Mouse (Mus musculus) liver, postnatal 0 days (tissue): ENCODE measurements around the gene Ypel2. TPM values are rescaled to one million over a fixed set of nuclear protein-coding genes. Genes with fewer than 3 reads are reported as not detected.

Experiments used
- ATAC-seq: fragments of 200-750 bp; cut with Nextera tagmentation; 2 replicates; pipeline ENCODE4 v1.8.0; 2017; ENCODE audit warnings: mild to moderate bottlenecking, moderate library complexity
- DNase-seq: peaks from one replicate; pipeline ENCODE4 v3.0.0-alpha.2; 2016
- H3K27ac ChIP-seq: fragments of 300-500 bp; sonication (generic); 2 replicates; pipeline ENCODE4 v1.5.1; 2014; ENCODE audit warnings: antibody characterized with exemption, moderate library complexity, mild to moderate bottlenecking, low read depth
- H3K27me3 ChIP-seq: fragments of 300-500 bp; sonication (generic); 2 replicates; pipeline ENCODE4 v1.6.1; 2014; ENCODE audit warnings: low read length, control low read depth, mixed read lengths; ENCODE audit not compliant: insufficient read depth
- H3K36me3 ChIP-seq: fragments of 300-500 bp; sonication (generic); replicated peaks from 2 replicates; pipeline ENCODE4 v1.6.1; 2014; ENCODE audit warnings: mild to moderate bottlenecking, control low read depth, low read length, moderate library complexity, mixed read lengths; ENCODE audit not compliant: insufficient read depth
- H3K4me1 ChIP-seq: fragments of 300-500 bp; sonication (generic); 2 replicates; pipeline ENCODE4 v1.6.1; 2014; ENCODE audit warnings: antibody characterized with exemption, mild to moderate bottlenecking, control low read depth; ENCODE audit not compliant: insufficient read depth
- H3K4me2 ChIP-seq: fragments of 300-500 bp; sonication (generic); 2 replicates; pipeline ENCODE4 v1.6.1; 2014; ENCODE audit warnings: low read depth, mild to moderate bottlenecking, low read length, moderate library complexity, mixed read lengths
- H3K4me3 ChIP-seq: fragments of 300-500 bp; sonication (generic); 2 replicates; pipeline ENCODE4 v1.5.1; 2014; ENCODE audit warnings: low read depth, low read length
- H3K9ac ChIP-seq: fragments of 300-500 bp; sonication (generic); replicated peaks from 2 replicates; pipeline ENCODE4 v1.6.1; 2014; ENCODE audit warnings: mild to moderate bottlenecking, moderate library complexity
- H3K9me3 ChIP-seq: fragments of 300-500 bp; sonication (generic); 2 replicates; pipeline ENCODE4 v1.6.1; 2016; ENCODE audit warnings: mild to moderate bottlenecking, control low read depth, low read length, mixed read lengths
- CTCF ChIP-seq: sonication (generic); IDR thresholded peaks from 2 replicates; pipeline ENCODE4 v1.5.1; 2016; ENCODE audit warnings: antibody characterized with exemption, low read depth
- EP300 ChIP-seq: IDR thresholded peaks from 2 replicates; pipeline ENCODE4 v1.6.1; 2016; ENCODE audit warnings: antibody characterized with exemption, low read depth, mild to moderate bottlenecking
- WGBS: fragments of 180-500 bp; shearing (Covaris S2); extraction: QIAGEN DNeasy Blood & Tissue Kit; methylation state at CpG from one replicate; pipeline ENCODE4 v1.1.7; 2014; ENCODE audit not compliant: insufficient replicate concordance; 5-methylcytosine and 5-hydroxymethylcytosine counted together
- polyA plus RNA-seq: library from polyadenylated mRNA; unstranded; fragments of >200 nt; fragmentation: Nextera tagmentation; extraction: Ambion mirVana; gene quantifications from 2 replicates; pipeline ENCODE4 v1.2.1, GENCODE M21; 2015

Ypel2 gene
- polyA plus RNA-seq, 1 experiment from 2014 or later = 2.1 TPM

DNA sequence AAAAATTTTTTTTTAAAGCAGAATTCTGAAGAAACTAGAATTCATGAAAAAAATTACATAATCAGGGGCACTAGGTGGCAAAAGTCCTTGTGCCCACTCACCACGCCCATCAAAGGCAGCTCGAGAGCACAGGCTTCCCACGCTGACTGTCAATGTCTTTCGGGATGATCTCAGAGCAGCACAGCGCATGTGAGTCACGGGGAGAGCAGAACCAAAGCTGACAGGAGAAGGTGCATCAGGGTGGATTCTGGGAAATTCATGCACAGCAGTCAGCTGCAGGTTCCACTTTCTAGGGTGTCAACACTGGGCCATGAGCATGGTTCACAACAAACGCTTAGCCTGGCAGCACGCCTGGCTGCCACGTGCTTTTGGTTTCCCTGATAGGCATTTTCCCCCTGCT, 79.2 kb downstream of the Ypel2 start:
- Histone ChIP-seq H3K4me2 (no peak overlapping the region), H3K4me3 (no peak overlapping the region), H3K9me3 (no peaks in the 10 kb centered on the region), H3K4me1 (peaks cover 4% of the 10 kb centered on the region; the same call in 1 of the 2 replicates), H3K9ac (no peak overlapping the region), H3K36me3 (no peaks in the 10 kb centered on the region), H3K27me3 (no peaks in the 10 kb centered on the region), H3K27ac (no peak overlapping the region)
- ATAC-seq (no peak), DNase-seq (no peak)
- 75% methylated on average over 9 of the region's 9 CpGs for WGBS
- TF ChIP-seq CTCF = no peak
- TF ChIP-seq EP300 = no peak

GRCm38 (mm10) chr11:86910244-86910643, 83.3 kb downstream of the Ypel2 start:
- DNase-seq = no peak
- ATAC-seq = no peak
- no peaks in the 10 kb centered on the region for H3K9me3 ChIP-seq
- TF ChIP-seq CTCF = no peak
- TF ChIP-seq EP300 = no peak
- H3K36me3 ChIP-seq = no peaks in the 10 kb centered on the region
- no peaks in the 10 kb centered on the region for H3K27me3 ChIP-seq
- WGBS = 52% methylated on average over 4 of the region's 4 CpGs
- H3K4me3 ChIP-seq = no peak overlapping the region
- H3K4me2 ChIP-seq = no peak overlapping the region
- peaks cover 9% of the 10 kb centered on the region for H3K4me1 ChIP-seq
- H3K9ac ChIP-seq = no peak overlapping the region
- H3K27ac ChIP-seq = no peak overlapping the region

DNA sequence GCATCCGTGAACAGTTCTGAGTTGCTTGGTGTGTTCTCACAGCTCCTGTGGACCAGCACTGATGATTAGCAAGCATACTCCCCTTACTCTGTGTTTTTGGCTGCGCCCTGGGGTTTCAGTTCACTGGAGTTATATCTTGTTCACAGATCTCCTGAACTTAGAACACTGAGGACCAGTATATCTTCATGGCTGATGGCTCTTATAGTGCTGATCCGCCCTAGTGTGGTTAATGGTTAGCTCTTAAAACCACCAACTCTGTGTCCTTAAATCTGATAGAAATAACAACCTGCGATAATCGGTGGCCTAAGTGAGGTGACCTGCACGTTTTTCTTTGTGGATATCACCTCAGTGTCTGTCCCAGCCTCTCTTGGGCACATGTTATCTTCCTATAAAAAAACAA, 84.5 kb downstream of the Ypel2 start:
- ATAC-seq = no peak
- H3K4me1 ChIP-seq = peaks cover 9% of the 10 kb centered on the region
- no peaks in the 10 kb centered on the region for H3K9me3 ChIP-seq
- H3K4me3 ChIP-seq = no peak overlapping the region
- TF ChIP-seq CTCF (no peak), EP300 (no peak)
- no peak overlapping the region for H3K4me2 ChIP-seq
- no peaks in the 10 kb centered on the region for H3K27me3 ChIP-seq
- H3K36me3 ChIP-seq = no peaks in the 10 kb centered on the region
- no peak for DNase-seq
- no peak overlapping the region for H3K9ac ChIP-seq
- no peak overlapping the region for H3K27ac ChIP-seq
- 55% methylated on average over 6 of the region's 6 CpGs for WGBS

DNA sequence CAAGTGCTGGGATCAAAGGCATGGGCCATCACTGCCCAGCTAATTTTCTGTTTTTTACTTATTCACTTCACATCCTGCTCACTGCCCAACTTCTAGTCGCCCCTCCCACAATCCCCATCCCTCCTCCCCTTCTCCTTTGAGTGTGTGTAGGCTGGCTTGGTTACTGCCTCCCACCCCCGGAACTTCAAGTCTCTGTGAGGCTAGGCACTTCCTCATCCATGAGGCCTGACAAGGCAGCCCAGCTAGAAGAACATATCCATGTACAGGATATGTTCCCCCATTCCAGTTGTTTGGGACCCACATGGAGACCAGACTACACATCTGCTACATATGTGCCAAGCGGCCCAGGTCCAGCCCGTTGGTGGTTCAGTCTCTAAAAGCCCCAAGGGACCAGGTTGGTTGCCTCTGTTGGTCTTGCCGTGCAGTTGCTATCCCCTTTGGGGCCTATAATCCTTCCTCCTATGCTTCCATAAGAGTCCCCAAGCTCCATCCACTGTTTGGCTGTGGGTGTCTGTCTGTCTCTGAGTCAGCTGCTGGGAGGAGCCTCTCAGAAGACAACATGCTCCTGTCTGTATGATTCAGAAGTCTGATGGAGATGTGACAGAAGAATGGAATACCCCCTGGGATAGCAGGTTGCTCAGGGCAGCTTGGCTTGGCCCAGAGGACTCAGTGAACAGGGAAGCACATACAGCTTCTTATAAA, 85.5 kb downstream of the Ypel2 start:
- Histone ChIP-seq H3K4me3 (no peak overlapping the region), H3K36me3 (no peaks in the 10 kb centered on the region), H3K27ac (no peak overlapping the region), H3K9me3 (no peaks in the 10 kb centered on the region), H3K4me1 (peaks cover 9% of the 10 kb centered on the region), H3K27me3 (no peaks in the 10 kb centered on the region), H3K9ac (no peak overlapping the region), H3K4me2 (no peak overlapping the region)
- 50% methylated on average over 5 of the region's 5 CpGs for WGBS
- DNase-seq = peak; percentile 41
- TF ChIP-seq EP300 = 0 out of 2 replicates have a peak, but pooled peaks have one; percentile 13
- no peak for TF ChIP-seq CTCF
- peak; percentile 43; the same call in 1 of the 2 replicates for ATAC-seq

DNA sequence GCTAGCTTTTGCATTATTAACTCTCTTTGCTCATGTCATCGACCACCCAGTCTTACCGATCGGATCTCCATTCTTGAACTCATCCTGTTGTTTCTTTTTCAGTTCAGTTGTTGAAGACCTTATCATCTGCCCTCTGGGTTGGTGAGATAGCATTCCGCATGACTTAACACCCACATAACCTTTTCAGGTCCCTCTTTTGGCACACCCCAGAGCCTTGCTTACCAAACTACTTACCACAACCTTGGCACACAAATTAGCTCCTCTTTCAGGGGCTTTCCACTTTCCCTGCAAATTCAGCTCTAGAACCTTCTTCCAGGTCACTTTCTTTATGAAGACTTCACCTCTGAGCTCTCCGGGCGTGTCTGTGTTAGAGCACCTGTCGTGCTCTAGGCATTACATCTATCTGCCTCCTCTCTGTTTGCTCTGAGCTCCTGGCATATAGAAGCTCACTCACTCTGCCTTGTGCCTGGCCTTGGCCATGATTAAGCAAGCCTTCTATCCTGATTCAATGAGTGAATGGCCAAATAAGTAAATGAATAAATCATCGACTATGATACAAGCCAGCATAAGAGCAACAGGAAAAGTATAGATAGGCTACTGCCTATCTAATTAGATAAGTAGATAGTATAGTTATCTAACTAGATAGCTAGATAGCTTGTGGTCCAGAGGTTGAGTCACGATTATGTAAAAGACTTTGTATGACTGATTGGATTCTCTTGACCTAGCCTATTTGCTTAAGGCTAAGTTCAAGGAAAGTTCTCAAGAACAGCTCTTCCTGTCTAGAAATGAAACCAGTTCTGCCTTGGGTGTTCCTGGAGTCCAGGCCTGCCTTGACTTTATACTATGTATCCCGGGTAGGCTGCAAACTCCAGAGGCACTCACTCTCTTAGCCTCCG, 86.5 kb downstream of the Ypel2 start:
- H3K36me3 ChIP-seq = no peaks in the 10 kb centered on the region
- TF ChIP-seq CTCF (no peak), EP300 (no peak)
- H3K9ac ChIP-seq = no peak overlapping the region
- WGBS = 73% methylated on average over 11 of the region's 11 CpGs
- no peak for DNase-seq
- ATAC-seq = no peak
- no peak overlapping the region for H3K4me2 ChIP-seq
- no peaks in the 10 kb centered on the region for H3K27me3 ChIP-seq
- H3K4me3 ChIP-seq = no peak overlapping the region
- H3K4me1 ChIP-seq = peaks cover 9% of the 10 kb centered on the region
- H3K9me3 ChIP-seq = no peaks in the 10 kb centered on the region
- H3K27ac ChIP-seq = no peak overlapping the region

DNA sequence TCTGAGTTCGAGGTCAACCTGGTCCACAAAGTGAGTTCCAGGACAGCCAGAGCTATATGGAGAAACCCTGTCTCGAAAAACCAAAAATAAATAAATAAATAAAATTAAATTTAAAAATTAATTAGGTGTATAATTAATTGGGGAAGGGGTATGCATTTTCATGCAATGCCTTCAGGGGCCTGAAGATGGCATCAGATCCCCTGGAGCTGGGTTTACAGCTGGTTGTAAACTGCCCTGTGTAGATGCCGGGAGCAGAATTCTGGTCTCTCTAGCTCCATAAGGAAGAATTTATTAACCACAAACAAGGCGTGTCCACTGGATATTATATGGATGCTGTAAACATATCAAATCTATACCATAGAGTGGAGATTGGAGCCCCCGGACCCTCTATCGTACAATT, 87.2 kb downstream of the Ypel2 start:
- TF ChIP-seq CTCF (peak; percentile 27), EP300 (no peak)
- H3K9ac ChIP-seq = no peak overlapping the region
- H3K36me3 ChIP-seq = no peaks in the 10 kb centered on the region
- H3K4me2 ChIP-seq = no peak overlapping the region
- H3K27ac ChIP-seq = no peak overlapping the region
- H3K4me3 ChIP-seq = no peak overlapping the region
- H3K9me3 ChIP-seq = no peaks in the 10 kb centered on the region
- DNase-seq = no peak
- peaks cover 9% of the 10 kb centered on the region for H3K4me1 ChIP-seq
- H3K27me3 ChIP-seq = no peaks in the 10 kb centered on the region
- WGBS = 86% methylated on average over 6 of the region's 6 CpGs
- no peak for ATAC-seq
